Mouse (Mus musculus) urinary bladder, postnatal 36 days (tissue): ENCODE measurements around the gene Luzp1.
A peak's percentile ranks its signal among the peaks of the same experiment; 100 is the strongest.

ENCODE experiments used
- DNase-seq, 2 experiments: peaks; one replicate each; pipeline ENCODE4 v3.0.0; 2022; ENCODE audit warnings: low spot score in 2 of 2, mixed read lengths in 1 of 2

Gene Luzp1

DNA sequence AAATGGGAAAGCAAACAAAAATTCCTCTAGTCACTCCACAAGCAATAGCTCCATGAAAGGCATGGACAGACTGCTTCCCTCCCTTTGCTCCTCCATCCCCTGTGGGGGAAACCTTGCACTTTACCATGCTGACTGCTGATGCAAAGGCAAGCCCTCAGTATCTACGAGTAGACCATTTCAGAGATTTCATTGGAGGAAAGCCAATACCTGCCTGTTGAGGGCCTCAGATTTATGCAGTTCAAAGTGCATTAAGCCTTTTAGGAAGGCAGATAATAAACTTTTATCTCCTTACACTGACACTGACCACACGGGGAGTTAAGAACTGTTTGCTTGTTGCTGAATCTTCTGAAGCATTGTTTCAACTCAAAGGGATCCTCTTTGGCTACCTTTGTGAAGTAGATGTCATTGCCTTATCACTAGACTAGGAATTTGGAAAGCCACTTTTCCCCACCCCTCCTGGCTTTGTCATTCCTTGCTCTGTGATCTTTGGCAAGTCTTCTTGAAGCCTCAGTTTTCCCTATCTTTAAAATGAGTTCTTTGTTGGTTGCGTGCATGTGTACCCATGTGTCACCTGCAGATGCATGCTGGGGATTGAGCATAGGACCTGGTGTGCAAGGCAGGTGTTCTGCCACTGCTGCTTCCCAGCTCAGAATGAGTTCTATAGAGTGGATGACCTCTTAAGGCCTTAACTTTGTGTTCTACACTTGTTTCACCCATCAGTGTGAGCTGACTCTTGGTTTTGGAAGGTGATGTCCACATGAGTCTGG lies 76.9 kb downstream of the Luzp1 start:
- DNase-seq = no peak

DNA sequence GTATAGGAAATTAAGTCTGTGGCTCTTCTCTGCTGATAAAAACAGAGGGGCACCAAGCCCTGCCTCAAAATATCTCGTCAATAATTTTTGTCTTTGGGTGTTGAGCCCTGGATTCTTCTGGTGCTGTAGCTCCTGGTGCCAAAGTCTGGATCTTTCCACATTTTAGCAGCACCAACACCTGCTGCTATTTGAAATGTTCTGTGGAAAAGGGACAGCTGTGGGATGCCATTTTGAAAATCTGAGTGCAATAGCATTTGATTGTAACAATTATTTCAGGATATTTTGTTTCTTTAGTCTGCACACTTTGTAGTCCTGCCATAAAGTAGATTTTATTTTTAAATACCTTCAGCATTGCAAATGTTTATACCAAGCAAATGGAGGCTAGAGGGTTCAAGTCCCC lies 78.2 kb downstream of the Luzp1 start:
- no peak for DNase-seq

DNA sequence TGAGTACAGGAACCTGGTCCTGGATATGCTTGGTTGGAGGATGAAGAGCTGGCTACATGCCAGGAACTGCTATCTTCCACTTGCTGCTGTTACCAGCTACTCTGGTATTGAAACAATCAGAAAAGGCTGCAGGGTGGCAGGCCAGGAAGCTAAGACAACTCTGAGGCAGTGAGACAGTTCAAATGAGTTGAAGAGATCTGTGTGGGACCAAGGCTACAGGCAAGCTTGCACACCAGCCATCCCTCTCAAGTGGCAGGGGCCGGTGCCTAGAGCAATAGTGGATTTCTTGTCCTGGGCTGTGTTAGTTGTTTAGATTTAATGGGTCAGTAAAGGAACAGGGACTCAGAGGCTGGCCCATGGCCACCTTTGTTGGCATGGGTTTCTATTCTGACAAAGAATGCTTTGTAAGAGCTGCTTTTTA lies 78.8 kb downstream of the Luzp1 start:
- DNase-seq = no peak

DNA sequence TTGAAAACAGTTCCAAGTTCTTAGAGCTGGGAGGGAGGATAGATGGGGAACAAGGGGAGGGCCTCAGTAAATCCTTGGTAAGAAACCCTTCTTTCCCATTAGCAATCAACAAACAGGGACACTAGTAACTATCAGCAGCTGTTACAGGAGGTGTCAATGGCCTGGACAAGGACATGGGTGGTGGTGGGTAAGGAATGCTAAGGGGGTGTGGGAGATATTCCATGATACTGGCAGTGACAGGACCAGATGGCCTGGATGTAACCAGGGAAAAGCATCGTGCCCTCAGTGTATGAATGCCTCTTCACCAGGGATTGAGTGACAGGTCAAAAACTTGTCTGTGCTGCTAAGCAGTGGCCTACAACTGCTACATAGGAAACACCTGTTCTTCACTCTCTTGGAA lies 83.5 kb downstream of the Luzp1 start:
- no peak for DNase-seq

DNA sequence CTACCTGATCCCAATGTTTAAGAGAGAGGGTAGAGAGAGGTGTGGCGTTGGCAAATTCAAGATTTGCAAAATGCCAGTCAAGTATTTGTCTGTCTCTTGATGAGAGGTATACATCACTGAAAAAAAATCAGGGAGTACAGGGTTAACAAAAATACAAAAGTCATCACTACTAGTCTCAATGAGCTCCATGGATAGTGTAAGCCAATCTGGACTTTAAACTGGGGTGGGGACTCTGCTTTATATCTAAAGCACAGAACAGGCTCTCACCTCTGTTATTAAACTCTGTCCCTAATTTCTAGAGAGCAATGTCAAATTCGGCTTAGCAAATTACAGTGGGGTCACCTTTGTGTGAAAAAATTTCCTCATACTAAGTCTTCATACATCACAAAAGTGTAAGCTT lies 88.1 kb downstream of the Luzp1 start:
- DNase-seq = no peak

DNA sequence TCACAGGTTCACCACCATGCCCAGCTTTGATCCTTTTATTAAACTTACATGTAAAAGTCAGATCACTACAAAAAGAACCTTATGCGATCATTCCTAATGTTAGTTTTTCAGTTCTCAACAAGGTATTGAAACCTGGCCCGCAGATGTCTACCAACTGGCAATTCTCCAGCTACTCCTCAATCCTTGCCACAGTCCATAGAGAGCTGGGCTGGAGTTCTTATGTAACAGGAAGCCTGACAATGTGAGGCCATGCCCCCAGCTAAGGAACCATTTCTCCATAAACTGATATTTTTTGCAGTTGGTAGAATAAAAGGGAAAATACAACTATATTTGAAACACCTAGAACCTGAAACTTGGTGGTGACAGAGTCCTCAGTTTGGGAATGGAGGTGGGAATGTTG lies 90.1 kb downstream of the Luzp1 start:
- no peak for DNase-seq

DNA sequence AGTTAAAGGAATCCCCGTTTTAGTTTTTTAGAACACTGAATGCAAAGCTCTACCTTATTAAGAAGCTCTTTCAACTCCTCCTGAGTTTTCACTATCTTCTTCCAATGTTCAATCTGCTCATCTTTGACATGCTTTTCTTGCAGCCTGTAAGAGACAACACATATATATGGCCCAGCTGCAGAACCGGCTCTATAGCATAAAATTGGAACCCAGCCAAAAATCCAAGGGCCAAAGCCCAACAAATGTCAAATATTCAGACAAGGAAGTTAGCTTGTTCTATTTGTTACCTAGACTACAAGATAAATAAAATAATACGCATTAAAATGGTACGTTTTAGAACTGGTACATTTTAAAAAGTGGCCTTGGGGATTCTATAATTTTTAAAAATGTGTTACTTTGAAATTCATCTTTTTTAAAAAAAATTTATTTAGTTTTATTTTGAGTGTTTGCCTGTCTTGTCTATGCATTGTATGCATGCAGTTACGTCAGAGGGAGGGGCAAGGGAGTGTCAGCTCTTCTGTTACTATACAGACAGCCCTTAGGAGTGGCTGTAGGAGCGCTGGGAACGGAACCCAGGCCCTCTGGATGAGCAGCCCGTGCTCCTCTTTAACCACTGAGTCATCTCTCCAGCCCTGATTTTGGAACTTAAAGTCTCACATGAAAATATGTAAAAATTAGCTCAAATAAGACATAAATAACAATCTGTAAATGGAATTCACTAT lies 90.9 kb downstream of the Luzp1 start:
- DNase-seq = no peak

DNA sequence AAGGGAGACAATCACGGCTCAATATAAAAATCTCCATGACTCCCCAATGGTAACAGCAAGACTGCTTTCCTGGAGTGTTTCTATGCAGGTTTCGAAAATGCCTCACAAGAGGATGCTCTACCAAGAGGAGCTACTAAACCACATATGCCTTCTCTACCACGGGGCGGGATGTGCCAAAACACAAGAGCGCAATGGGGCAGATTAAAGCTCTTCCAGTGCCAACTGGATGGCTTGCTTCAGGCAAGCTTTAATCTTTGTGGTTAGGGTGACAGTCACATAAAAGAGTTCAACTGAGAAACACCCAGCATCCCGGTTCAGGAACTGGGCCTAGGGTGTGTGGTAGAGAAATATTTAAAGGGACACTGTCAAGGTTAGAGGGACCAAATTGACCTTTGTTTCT lies 93.2 kb downstream of the Luzp1 start:
- DNase-seq = no peak

DNA sequence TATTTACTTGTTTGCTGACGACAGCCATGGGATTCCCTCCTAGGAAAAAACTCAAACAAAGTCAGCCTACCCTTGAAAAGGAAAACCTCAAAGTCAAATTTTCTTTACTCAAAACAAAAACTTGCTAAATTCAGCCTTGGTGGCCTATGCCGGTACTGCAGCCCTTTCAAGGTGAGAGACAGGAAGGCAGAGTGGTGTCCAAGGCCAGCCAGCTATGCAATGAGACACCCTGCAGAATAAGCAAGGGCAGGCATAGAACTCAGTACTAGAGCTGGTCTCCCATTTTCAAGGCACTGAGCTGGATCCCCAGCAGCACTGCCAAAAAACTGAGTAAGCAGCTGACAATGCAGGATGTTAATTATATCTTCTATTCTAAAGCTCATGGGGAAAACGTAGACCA lies 99.1 kb downstream of the Luzp1 start:
- no peak for DNase-seq

DNA sequence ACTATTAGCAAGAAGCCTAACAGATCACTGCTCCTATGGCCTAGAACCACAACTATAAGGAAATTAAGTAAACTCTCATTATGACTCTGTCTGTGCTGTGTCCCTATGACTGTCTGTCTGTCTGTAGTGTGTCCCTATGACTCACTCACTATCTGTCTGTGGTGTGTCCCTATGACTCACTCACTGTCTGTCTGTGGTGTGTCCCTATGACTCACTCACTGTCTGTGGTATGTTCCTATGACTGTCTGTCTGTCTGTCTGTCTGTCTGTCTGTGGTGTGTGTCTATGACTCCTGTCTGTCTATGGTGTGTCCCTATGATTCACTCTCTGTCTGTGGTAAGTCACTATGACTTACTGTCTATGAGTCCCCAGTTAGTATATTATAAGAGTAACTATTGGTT lies 100.4 kb downstream of the Luzp1 start:
- no peak for DNase-seq

DNA sequence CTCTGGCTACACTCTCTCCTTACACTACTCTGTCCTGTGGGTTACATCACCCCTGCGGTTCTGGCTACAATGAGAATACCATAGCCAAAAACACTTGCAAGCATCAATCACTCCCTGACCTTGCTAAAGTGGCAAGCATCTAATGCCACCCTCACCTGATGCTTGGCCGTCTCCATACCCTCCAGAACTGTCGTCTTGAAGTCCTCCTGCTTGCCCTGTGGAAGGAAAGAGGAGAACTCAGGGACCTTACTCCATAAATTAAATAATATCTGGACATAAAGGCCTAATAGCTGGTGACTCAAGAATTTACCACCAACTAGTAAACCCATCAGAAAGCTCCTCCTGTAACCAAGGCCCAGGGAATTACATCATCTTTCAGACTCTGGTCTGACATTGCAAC lies 112.3 kb downstream of the Luzp1 start:
- DNase-seq = no peak

DNA sequence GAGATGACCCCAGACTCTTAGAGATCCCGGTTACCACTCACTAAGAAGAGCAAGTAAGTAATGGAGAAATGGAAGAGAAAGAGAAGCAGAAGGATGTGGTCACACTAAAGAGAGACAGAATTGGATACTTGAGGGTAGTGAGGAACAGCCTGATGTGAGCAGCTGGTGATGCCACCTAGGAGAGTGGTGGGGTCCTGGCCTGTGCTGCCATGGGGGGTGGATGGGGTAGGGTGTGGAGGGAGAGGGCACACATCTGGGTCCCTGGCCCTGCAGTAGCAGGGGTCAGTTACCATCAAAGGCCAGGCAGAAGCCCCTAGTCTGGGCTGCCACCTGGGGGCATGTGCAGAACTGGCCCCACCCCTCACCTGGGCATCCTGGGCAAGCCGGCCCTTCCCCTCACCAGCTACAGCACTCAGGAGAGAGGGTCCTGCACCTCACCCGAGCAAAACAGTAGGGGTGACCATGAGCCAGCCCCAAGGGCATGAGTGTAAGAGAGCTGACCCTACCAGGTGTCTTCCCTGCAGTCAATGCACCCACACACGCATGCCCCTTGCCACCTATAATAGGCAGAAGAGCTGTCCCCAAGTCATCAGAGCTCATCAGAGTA lies 117.8 kb downstream of the Luzp1 start:
- no peak for DNase-seq

DNA sequence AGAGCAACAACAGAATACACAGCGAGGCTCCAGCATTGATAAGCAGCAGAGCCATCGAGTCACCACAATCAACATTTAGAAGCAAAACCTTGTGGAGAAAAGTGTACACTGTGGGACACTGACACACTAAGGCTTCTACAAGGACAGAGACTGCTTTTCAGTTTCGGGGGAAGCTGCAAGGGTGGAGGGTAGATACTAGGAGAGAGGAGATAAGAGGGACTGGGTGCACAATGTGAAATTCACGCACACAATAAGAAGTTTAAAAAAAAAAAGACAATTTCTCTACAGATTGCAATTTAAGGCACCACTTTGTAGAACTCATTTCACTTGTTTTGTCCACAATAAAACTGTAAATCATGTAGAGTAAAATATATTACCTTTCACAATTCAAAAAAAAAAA lies 118.4 kb downstream of the Luzp1 start:
- no peak for DNase-seq

DNA sequence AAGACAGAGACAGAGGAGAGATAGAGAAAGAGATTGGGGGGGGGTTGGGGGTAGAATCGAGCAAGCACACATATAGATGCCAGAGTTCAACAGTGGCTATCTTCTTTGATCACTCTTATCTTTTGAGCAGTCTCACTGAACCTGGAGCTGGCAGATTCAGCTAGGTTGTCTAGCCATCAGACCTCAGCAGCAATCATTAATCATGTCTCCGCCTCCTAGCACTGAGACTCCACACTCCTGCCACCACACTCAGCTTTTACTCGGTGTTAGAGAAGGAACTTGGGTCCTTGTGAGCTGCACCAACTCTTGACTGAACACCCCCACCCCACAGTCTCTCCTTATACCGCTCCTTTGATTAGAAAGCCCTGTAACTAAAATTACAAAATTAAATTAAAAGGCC lies 122.5 kb downstream of the Luzp1 start:
- no peak for DNase-seq

DNA sequence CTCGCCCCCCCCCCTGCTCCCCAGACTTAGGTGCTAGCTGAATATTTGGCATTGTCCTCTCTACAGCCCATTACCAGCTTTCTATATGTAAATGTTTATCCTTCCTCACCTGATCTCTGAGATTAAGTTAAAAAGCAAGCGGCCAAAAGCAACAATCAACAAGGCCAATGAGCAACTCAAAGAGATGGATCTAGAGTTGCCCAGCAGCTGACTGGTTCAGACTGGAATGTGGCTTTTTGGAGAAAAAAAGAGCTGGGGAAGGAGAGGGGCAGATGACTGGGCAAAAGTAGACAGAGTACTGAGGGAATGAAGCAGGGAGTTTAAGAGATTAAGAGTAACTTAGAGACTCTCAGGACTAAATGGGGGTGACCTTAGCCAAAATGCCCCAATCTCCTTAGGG lies 124.4 kb downstream of the Luzp1 start:
- no peak for DNase-seq

DNA sequence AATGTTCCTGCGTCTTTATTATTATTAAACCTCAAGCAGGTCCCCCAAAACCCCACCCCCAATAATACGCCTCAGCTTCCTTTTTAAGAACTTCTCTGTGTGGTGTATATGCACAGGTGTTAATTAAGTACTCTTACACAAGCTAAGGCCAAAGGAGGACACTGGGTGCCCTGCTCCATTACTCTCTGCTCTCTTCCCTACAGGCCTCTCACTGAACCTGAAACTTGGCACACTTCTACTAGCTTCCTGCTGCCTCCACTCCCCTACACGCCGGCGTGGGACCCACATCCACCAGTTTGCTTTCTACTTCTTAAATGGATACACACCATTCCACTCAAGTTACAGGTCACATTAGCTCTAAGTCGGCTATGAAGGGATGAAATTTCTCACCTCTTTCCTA lies 125.7 kb downstream of the Luzp1 start:
- DNase-seq = no peak

DNA sequence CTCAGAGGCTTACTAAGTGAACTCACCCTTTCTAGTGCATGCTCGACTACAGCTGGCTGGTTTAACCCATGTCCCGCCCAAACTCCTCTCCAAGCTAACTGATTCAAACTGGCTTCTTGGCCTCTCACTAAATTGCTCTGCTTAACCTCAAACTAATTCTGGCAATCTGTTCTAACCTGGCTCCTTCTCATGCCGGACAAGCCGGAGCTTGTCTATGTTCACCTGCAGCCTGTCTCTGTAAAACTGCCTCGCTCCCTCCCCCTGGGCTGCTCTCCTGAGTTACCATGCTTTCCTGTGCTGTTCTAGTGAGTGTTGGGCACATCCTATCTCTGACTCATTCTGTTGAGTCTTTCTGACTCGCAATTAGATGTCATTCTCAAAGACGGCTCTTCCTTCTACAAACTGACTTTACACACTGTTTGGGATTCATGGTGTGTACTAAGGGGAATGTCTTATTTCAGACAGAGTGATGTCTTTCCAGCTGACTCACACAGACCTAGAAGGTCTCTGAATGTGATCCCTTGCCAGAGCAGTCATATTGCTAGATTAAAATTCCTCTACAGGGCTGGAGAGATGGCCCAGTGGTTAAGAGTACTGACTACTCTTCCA lies 128.8 kb downstream of the Luzp1 start:
- no peak for DNase-seq

DNA sequence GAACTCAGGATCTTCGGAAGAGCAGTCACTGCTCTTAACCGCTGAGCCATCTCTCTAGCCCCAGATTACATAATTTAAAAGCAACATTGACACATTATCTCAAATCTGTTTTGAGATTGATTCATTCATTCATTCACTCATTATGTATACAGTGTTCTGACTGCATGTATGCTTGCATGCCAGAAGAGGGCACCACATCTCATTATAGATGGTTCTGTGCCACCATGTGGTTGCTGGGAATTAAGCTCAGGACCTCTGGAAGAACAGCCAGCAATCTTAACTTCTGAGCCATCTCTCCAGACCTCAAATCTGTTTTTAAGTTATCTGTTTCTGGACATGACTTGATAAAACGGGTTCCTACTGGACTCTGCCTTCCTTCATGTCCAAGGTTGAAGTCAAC lies 130.3 kb downstream of the Luzp1 start:
- no peak for DNase-seq

DNA sequence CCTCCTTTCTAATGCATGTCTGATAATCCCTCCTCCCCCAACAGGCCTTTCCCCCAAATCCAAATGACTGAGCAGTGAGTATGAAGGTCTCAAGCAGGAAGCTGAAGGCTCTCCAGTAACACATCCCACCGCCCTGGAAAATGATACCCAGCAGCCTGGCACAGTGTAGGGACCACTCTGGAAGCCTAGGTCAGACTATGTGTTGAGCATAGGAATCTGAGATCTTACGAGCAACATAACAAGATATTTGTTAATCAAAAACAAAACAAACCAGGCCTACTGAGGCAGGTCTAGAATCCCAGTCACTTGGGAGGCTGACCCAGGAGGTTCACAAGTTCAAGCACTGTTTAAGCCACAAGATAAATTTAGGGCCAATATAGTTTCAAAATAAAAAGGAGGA lies 131.0 kb downstream of the Luzp1 start:
- DNase-seq = no peak

DNA sequence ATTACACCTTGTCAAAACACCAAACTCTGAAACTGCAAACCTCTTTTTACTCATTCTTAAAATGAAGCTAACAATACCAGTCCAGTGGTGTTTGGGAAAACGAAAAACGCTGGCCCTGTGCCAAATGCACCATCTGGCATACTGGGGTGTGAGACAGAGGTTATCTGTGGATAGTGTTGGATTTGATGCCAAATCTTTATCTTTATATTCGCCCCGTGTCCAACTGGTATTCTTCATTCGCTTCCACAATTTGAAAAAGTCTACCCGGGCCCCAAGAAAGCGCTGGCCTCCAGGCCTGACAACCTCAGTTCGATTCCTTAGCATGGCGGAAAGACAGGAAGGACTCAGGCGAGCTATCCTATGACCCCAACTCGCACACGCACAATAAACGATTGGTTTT lies 131.9 kb downstream of the Luzp1 start:
- peak in 1 of 2 experiments; percentile 51 for DNase-seq

DNA sequence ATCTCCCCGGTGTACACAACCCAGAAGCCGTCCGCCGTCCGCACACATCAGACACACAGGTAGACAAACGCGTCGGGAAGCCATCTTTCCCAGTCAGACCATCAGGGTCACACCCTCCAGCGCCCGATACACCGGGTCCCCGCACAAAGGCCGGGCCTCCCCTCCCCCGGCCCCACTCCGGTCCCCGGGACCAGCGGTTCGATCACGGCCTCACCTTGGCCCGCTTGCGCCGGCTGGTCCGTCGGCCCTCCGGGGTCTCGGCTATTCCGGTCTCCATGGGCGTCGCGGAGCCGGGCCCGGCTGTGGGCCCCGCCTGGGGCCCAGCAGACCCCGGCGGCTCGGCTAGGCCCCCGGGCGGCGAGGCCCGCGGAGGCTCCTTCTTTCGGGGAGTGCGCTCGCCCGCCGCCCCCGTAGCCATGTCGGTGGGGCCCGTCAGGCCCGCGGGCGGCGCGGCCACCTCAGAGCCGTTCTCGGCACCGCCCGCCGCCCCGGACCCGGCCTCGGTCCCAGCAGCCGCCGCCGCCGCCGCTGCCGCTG lies 132.5 kb downstream of the Luzp1 start:
- DNase-seq = peak; percentile 28 to 52

DNA sequence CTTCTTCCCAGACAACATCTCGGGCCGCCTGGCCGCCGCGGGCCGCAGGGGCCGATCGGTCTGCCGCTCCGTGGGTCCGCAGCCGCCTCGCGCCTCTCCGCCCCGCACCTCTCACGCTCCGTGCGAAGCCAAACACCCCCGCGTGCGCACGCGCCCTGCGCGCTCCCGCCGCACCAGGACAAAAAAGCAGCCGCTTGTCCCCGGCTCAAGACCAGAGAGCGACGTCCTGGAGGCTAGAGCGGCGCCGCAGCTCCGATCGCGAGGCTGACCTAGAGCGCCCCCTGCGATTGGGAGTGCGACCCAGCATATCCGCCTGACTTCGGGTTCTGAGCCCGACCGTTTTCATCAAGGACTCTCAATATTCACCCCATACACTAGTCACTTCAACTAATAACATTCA lies 133.0 kb downstream of the Luzp1 start, which contains the start of gene Kdm1a:
TSS of gene Kdm1a (minus strand) at position 156 of the 400 bp plus-strand sequence.
- peak; percentile 92 to 94 for DNase-seq
